Mouse (Mus musculus) MEL (cell line): ENCODE measurements around the gene Zbtb34.

Source experiments
- CTCF ChIP-seq, 3 experiments: IDR thresholded peaks in 2 of 3; conservative IDR thresholded peaks in 1 of 3; 2 replicates each; pipeline ENCODE4 v1.5.1; 2011 to 2012; ENCODE audit warnings: low read length in 3 of 3, low read depth in 2 of 3, mild to moderate bottlenecking in 2 of 3, improper control_type of control experiment in 1 of 3, inconsistent platforms in 1 of 3, mixed read lengths in 1 of 3, moderate library complexity in 1 of 3; ENCODE audit not compliant: control insufficient read depth in 1 of 3, insufficient read depth in 1 of 3, poor library complexity in 1 of 3, severe bottlenecking in 1 of 3
- GABPA ChIP-seq: IDR thresholded peaks from 2 replicates; pipeline ENCODE4 v1.6.1; 2012; ENCODE audit warnings: low read depth, mild to moderate bottlenecking, inconsistent platforms, low read length, improper control_type of control experiment, moderate library complexity
- MEF2A ChIP-seq: IDR thresholded peaks from 2 replicates; pipeline ENCODE4 v1.6.1; 2014; ENCODE audit warnings: low read depth, mild to moderate bottlenecking, inconsistent platforms, low read length, improper control_type of control experiment; ENCODE audit not compliant: poor library complexity, insufficient replicate concordance, severe bottlenecking; ENCODE audit errors: extremely low read depth
- MXI1 ChIP-seq: IDR thresholded peaks from 2 replicates; pipeline ENCODE4 v1.6.1; 2011; ENCODE audit warnings: mild to moderate bottlenecking, low read depth, low read length, improper control_type of control experiment
- POLR2A ChIP-seq, 2 experiments: IDR thresholded peaks; 2 replicates each; pipeline ENCODE4 v1.6.1; 2011 to 2012; ENCODE audit warnings: low read length in 2 of 2, mild to moderate bottlenecking in 2 of 2, control low read depth in 1 of 2, improper control_type of control experiment in 1 of 2, low read depth in 1 of 2, moderate library complexity in 1 of 2; ENCODE audit not compliant: control insufficient read depth in 1 of 2, insufficient read depth in 1 of 2, poor library complexity in 1 of 2
- RAD21 ChIP-seq: IDR thresholded peaks from 2 replicates; pipeline ENCODE4 v1.6.1; 2011; ENCODE audit warnings: mild to moderate bottlenecking, low read depth, low read length, improper control_type of control experiment
- TBP ChIP-seq: IDR thresholded peaks from 2 replicates; pipeline ENCODE4 v1.8.0; 2011; ENCODE audit warnings: low read depth, low read length, improper control_type of control experiment

DNA sequence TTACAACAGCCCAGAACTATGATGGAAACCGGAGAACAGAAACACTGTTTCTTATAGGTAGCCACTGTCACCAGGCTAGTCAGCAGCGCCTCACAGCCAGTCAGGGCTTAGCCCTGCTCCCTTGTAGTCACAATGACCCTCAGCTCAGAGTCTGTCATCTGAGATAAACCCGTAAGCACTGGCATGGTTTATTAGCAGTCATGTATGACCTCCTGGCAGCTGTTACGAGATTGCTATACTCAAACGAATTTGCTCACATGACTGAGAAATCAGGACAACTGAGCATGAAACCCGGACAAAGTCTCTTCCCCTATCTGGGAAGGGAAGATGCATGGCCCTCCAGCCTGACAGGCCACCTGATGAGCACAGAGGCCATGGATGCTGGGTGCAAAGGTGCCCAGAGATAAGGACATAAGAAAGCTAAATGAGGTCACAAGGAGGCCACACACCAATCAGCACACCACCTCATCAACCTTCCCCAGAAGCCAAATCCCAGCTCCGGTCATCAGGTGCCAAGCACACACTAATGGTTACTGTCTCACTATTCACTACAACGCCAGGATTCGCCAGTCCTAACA, 69.9 kb downstream of the Zbtb34 start:
- TF ChIP-seq POLR2A (IDR thresholded peaks at IDR 0.05; ENCODE audit: control insufficient read depth in 1 of 2, insufficient read depth in 1 of 2, low read depth in 1 of 2, low read length in 2 of 2, poor library complexity in 1 of 2) (no peak), MXI1 (no peak), MEF2A (no peak), GABPA (no peak), RAD21 (no peak), TBP (no peak), CTCF (IDR thresholded peaks at IDR 0.05 in 2 of 3, conservative IDR thresholded peaks at IDR 0.05 in 1 of 3; ENCODE audit: control insufficient read depth in 1 of 3, insufficient read depth in 1 of 3, low read depth in 2 of 3, low read length in 3 of 3, poor library complexity in 1 of 3, severe bottlenecking in 1 of 3) (no peak)
